Mouse (Mus musculus): Measurements from ENCODE around the gene Pkp4. TPM values are rescaled to one million over a fixed set of nuclear protein-coding genes. Genes with fewer than 3 reads are reported as not detected.

Gene Pkp4
- total RNA-seq, 2 experiments from 2014 or later: 19.6 to 32.3 TPM

DNA sequence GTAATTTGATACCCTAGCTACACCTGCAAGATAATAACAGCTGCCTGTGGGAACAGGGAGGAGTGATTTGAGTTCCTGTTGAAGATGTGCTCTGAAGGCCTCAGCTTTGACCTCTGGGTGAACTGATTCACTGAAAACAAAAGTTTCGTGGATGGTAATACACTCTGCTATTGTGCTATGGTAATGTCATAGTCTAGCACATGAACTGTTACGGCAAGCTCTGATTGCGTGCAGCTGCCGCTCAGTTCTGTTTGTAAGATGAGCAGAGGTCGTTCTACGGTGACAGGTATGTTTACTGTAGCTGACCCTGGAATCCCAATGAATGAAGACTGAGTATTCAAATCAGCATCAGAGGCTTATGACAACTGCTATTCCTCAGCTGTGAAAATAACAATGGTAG is 152.6 kb downstream of the Pkp4 start:
- DNase-seq: no peak
- intact Hi-C loops (cut with DNase I): no loop called here

DNA sequence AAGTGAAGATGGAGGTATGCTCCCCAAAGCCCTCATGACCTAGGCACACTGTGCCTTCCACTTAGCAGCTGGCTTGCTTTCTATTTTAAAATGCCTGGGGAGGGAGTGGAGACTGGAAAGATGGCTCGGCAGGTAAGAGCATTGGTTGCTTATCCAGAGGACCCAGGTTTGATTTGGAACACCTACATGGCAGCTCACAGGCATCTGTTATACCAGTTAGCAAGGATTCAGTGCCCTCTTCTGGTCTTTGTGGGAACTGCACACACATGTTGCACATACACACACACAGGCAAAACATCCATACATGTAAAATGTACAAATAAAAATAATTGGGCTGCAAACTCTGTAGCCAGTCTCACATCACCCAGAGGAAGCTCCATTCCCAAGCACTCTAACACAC is 158.0 kb downstream of the Pkp4 start:
- intact Hi-C loops (cut with DNase I): no loop called here
- no peak for DNase-seq

DNA sequence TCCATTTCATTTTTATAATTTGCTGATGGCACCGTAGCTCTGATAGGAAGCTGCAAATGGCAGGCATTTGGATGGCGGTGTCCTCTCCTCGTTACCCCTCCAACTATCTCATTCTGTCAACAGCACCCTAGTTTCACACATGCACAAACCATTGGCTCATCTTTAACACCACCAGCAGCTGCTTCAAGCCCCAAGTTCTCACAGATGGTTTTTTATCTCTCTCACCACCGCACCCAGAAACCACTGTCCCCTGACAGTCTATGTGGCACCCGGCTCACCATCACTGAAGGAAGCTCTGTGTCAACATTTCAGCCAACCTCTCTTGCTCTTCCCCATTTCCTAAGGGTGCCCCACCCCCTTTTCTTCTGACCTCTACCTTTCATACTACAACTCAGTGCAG is 167.3 kb downstream of the Pkp4 start:
- intact Hi-C loops (cut with DNase I): no loop called here
- no peak for DNase-seq

DNA sequence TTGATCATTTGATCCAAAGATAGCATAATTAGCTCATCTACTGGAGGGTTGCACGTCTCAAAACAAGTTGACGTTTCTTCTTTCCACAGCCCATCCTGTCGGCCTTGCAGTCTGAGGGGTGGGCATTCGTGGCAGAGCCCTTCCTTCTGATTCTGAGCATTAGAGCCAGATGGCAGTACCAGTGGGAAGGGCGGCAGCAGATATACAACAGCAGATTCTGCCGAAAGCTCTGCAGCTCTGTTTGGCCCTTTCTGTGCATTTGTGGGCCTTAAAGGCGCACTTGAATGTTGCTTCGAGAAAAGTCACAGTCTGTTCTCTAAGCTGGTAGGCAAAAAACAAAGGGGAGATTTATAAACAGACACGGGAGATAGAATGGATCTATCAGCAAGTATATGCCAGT is 170.4 kb downstream of the Pkp4 start:
- intact Hi-C loops (cut with DNase I): no loop called here
- no peak for DNase-seq

DNA sequence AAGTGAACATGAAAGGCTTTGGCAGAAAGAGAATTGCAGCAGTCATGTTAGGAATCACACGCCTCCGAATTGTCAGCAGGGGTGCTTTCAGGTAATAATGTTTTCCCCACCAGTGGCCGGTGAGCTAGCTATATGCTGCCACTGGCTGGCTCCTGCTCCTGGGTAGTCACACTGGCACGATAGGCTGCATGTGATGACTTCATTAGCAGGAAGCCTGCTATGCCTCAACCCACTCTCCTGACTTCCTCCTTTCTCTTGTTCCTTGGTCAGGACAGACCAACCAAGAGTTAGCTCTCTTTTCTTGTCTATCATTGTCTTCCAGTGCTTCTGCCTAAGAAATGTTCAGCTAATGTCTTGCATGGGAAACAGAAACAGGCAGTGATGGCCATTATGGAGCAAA is 171.9 kb downstream of the Pkp4 start:
- no peak for DNase-seq
- intact Hi-C loops (cut with DNase I): no loop called here

DNA sequence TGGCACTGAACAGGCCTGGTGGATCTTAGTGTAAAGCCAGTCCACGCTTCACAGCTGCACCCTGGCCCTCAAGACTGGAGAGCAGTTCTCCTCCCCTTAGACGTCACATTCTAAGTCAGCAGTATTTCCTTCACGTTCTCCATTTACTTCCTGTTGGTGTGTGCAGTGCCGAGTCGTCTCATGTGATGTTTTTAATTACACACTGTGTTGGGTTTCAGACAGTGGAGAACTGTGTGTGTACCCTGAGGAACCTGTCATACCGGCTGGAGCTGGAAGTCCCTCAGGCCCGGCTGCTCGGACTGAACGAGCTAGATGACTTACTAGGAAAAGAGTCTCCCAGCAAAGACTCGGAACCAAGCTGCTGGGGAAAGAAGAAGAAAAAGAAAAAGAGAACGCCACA is 177.9 kb downstream of the Pkp4 start:
- no peak for DNase-seq
- intact Hi-C loops (cut with DNase I): no loop called here

DNA sequence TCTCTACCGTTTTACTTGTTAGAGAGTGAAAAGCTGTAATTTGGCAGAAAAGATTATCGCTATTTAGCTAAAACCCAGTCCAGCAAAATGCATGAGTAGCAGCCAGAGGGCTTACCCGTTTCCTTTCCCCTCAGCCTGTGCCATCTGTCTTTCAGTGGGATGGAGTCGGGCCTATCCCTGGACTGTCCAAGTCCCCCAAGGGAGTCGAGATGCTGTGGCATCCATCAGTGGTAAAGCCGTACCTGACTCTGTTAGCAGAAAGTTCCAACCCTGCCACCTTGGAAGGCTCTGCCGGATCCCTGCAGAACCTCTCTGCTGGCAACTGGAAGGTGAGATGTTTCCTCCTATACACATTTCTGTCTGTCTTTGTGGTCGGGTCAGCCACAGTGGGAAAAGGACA is 178.3 kb downstream of the Pkp4 start:
- intact Hi-C loops (cut with DNase I): no loop called here
- no peak for DNase-seq

GRCm38 (mm10) chr2:59339776-59340539 is 179.3 kb downstream of the Pkp4 start:
- intact Hi-C loops (cut with DNase I): no loop called here
- DNase-seq: no peak

DNA sequence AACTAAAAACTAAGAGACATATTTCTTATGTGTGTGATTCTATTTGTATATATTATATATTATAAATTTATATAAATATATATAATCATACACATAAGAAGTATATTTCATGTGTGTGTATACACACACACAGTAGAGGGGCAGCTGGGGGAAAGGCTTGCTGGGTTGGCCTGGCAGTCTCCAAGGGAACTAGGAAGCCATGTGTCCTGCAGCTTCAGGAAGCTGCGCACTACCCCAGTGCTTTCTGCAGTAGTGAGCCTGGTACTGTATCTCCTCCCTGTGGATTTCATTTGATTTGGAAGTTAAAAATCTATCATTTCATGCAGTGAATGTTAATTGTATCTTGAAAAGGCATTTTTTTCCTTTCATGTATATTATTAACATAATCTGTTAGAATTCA is 180.2 kb downstream of the Pkp4 start:
- no peak for DNase-seq
- intact Hi-C loops (cut with DNase I): no loop called here

GRCm38 (mm10) chr2:59342591-59343210 is 182.1 kb downstream of the Pkp4 start:
- intact Hi-C loops (cut with DNase I): no loop called here
- no peak for DNase-seq

- intact Hi-C loops (cut with DNase I): no loop called here
- DNase-seq: no peak
These were observed 183.2 kb downstream of the Pkp4 start for GRCm38 (mm10) chr2:59343834-59344233.

GRCm38 (mm10) chr2:59344699-59345098 is 184.0 kb downstream of the Pkp4 start:
- intact Hi-C loops (cut with DNase I): no loop called here
- no peak for DNase-seq

GRCm38 (mm10) chr2:59345141-59345839 is 184.6 kb downstream of the Pkp4 start:
- intact Hi-C loops (cut with DNase I): no loop called here
- DNase-seq: no peak

- DNase-seq: no peak
- intact Hi-C loops (cut with DNase I): no loop called here
These were observed 185.8 kb downstream of the Pkp4 start for GRCm38 (mm10) chr2:59346443-59346842.

GRCm38 (mm10) chr2:59348585-59348984 is 187.9 kb downstream of the Pkp4 start:
- intact Hi-C loops (cut with DNase I): no loop called here
- no peak for DNase-seq

- intact Hi-C loops (cut with DNase I): no loop called here
These were observed 189.4 kb downstream of the Pkp4 start for GRCm38 (mm10) chr2:59350094-59350493.

GRCm38 (mm10) chr2:59351303-59352099 is 190.9 kb downstream of the Pkp4 start:
- no peak for DNase-seq
- intact Hi-C loops (cut with DNase I): no loop called here

More at GRCm38 (mm10) chr2:59350094-59350493, 189.4 kb downstream of the Pkp4 start:
- no peak for DNase-seq

- intact Hi-C loops (cut with DNase I): no loop called here
- no peak for DNase-seq
These were observed 193.2 kb downstream of the Pkp4 start for GRCm38 (mm10) chr2:59353821-59354220.

DNA sequence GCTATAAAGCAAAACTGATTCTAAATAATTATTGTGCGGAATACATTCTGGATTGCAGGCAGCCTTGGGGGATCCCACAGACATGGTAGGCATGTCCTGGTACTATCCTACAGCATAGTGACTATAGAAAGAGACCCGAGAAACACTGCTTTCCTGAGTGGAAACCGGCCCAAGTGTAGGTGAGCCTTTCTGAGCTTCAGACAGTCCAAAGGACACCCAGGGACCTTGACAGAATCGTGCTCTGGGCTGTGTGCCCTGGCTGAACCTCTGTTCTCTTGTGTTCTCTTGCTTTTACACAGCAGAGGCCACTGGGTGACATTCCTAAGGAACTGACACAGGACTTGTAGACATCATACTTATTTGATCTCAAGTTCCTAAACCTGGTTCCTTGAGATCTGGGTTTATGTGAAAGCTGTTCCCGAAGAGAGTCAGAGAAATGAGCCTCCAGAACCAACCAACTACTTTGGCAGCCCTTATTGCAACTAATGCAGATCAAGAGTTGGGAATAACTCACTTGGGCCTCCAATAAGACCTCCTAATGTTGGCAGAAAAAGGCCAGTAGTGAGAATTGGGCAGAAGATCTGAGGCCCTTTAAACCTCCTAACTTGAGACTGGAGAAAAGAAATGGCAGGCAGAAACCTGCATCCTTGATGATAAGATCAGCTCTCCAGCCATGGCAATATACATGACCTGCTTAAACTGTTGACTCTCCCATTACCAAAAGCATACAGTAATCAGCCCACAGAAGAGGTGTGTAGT is 195.1 kb downstream of the Pkp4 start:
- intact Hi-C loops (cut with DNase I): no loop called here
- DNase-seq: no peak

- DNase-seq: no peak
- intact Hi-C loops (cut with DNase I): no loop called here
These were observed 199.2 kb downstream of the Pkp4 start for GRCm38 (mm10) chr2:59359760-59360342.

All from gastrocnemius, postnatal 36 days (tissue).